Comparison of ENCODE assay signal across 10 mouse cellular contexts in the genomic region with DNA sequence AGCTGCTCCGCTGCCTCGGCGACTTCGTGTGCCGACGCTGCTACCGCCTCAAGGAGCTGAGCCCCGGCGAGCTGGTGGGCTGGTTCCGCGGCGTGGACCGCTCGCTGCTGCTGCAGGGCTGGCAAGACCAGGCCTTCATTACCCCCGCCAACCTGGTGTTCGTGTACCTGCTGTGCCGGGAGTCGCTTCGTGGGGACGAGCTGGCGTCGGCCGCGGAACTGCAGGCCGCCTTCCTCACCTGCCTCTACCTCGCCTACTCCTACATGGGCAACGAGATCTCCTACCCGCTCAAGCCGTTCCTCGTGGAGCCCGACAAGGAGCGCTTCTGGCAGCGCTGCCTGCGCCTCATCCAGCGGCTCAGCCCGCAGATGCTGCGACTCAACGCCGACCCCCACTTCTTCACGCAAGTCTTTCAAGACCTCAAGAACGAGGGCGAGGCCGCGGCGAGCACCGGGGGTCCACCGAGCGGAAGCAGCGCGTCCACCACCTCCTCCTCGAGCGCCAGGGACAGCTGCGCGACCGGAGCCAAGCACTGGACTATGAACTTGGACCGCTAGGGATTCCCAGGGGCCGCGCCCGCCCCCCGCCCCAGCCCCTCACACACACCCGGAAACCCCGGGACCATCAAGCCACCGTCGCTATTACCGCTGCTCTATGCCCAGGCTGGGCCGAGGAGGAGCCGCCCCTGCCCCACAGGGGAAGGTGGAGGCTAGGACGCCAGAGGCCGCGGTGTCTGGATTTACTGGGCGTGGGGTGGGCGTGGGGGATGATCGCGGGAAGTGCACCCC. TPM values are rescaled to one million over a fixed set of nuclear protein-coding genes. Genes with fewer than 3 reads are reported as not detected.
A peak's percentile ranks its signal among the peaks of the same experiment; 100 is the strongest.
DNase-seq lines count a peak whose midpoint lies in the region; ATAC-seq lines count a peak whose summit lies in the region.
"Had no signal": no experiment of that assay in that cellular context is flagged by ENCODE, and none has a peak within 500 bp of the region (broad histone marks: within the 10 kb centered on the region; RNA-seq: fewer than 3 reads in every experiment).

No protein-coding gene starts in this region.

- no peak for ATAC-seq in cerebellum, adult (ENCODE audit: insufficient number of reproducible peaks, low FRiP score, low TSS enrichment)
- no peak for ATAC-seq in lung, embryonic 16.5 days (ENCODE audit: low read depth)
- no peak for ATAC-seq in embryonic facial prominence, embryonic 12.5 days (ENCODE audit: insufficient number of reproducible peaks, insufficient read depth, low FRiP score, low TSS enrichment)
- no peak for ATAC-seq in neural tube, embryonic 14.5 days (ENCODE audit: low read depth)

- peaks cover 6% of the 10 kb centered on the region for H3K4me1 ChIP-seq in lung, embryonic 16.5 days (replicated peaks; ENCODE audit: control insufficient read depth, insufficient read depth, low read length)
- H3K4me1 ChIP-seq in embryonic facial prominence, embryonic 12.5 days: peaks cover 19% of the 10 kb centered on the region
- H3K4me1 ChIP-seq in neural tube, embryonic 14.5 days (ENCODE audit: control insufficient read depth, insufficient read depth, low read length): peaks cover 26% of the 10 kb centered on the region

- H3K27ac ChIP-seq in lung, embryonic 16.5 days (ENCODE audit: low read length): no peak overlapping the region
- H3K27ac ChIP-seq in embryonic facial prominence, embryonic 12.5 days: no peak overlapping the region
- H3K27ac ChIP-seq in neural tube, embryonic 14.5 days (ENCODE audit: low read depth, low read length): peak overlapping the region; percentile 85

- H3K9ac ChIP-seq in lung, embryonic 16.5 days (ENCODE audit: low read length): no peak overlapping the region
- H3K9ac ChIP-seq in embryonic facial prominence, embryonic 12.5 days: peak overlapping the region; percentile 58
- H3K9ac ChIP-seq in neural tube, embryonic 14.5 days (replicated peaks; ENCODE audit: low read depth, low read length): peak overlapping the region; percentile 93

- H3K4me3 ChIP-seq in lung, embryonic 16.5 days (ENCODE audit: low read length): peak overlapping the region; percentile 60
- H3K4me3 ChIP-seq in embryonic facial prominence, embryonic 12.5 days: peak overlapping the region; percentile 70
- peak overlapping the region; percentile 94 for H3K4me3 ChIP-seq in neural tube, embryonic 14.5 days (ENCODE audit: low read depth, low read length)
- H3K4me3 ChIP-seq: erythroblast, embryonic 14.5 days had no signal

- H3K4me2 ChIP-seq in lung, embryonic 16.5 days (ENCODE audit: low read depth, low read length): peak overlapping the region; percentile 96
- peak overlapping the region; percentile 99 for H3K4me2 ChIP-seq in embryonic facial prominence, embryonic 12.5 days (replicated peaks)
- H3K4me2 ChIP-seq in neural tube, embryonic 14.5 days (ENCODE audit: low read depth, low read length): peak overlapping the region; percentile 83

- no peaks in the 10 kb centered on the region for H3K36me3 ChIP-seq in lung, embryonic 16.5 days (ENCODE audit: control insufficient read depth, insufficient read depth, low read length)
- H3K36me3 ChIP-seq in embryonic facial prominence, embryonic 12.5 days: no peaks in the 10 kb centered on the region
- H3K36me3 ChIP-seq in neural tube, embryonic 14.5 days (ENCODE audit: control insufficient read depth, insufficient read depth, low read length): no peaks in the 10 kb centered on the region

- DNase-seq in cerebellum, adult 11 months: peak; percentile 43
- DNase-seq in lung, postnatal 4 days: no peak
- DNase-seq in kidney, postnatal 4 days: peak; percentile 12 to 28
- DNase-seq in yolk sac, embryonic 10.5 days (ENCODE audit: low spot score): no peak

- H3K9me3 ChIP-seq in lung, embryonic 16.5 days (ENCODE audit: control insufficient read depth, low read length): no peaks in the 10 kb centered on the region
- H3K9me3 ChIP-seq in embryonic facial prominence, embryonic 12.5 days: no peaks in the 10 kb centered on the region
- H3K9me3 ChIP-seq in neural tube, embryonic 14.5 days (ENCODE audit: control insufficient read depth, low read length): no peaks in the 10 kb centered on the region

- H3K27me3 ChIP-seq in lung, embryonic 16.5 days (ENCODE audit: control insufficient read depth, insufficient read depth, low read depth, low read length): peaks cover 82% of the 10 kb centered on the region
- H3K27me3 ChIP-seq in embryonic facial prominence, embryonic 12.5 days: peaks cover 92% of the 10 kb centered on the region
- H3K27me3 ChIP-seq in neural tube, embryonic 14.5 days (ENCODE audit: control insufficient read depth, insufficient read depth, low read length): peaks cover 11% of the 10 kb centered on the region; the same call in 1 of the 2 replicates

- under 1% methylated on average over 73 of the region's 74 CpGs for WGBS in lung, embryonic 16.5 days
- under 1% methylated on average over 74 of the region's 74 CpGs for WGBS in embryonic facial prominence, embryonic 12.5 days
- WGBS in neural tube, embryonic 14.5 days: under 1% methylated on average over 74 of the region's 74 CpGs

RNA-seq across cellular contexts. Expression of a gene that starts 1.1 kb away (rescaled TPM):
- not detected in 2 replicates for polyA plus RNA-seq in lung, embryonic 16.5 days (2015; fragmentation: Nextera tagmentation; extraction: Ambion mirVana)
- 0.31 and 0.47 TPM in 2 replicates for polyA plus RNA-seq in embryonic facial prominence, embryonic 12.5 days (2016; fragmentation: Nextera tagmentation; extraction: Ambion mirVana)
- polyA plus RNA-seq in neural tube, embryonic 14.5 days (2014; fragmentation: Nextera tagmentation; extraction: Ambion mirVana): 14.4 and 19.6 TPM in 2 replicates
- polyA plus RNA-seq: erythroblast, embryonic 14.5 days had no signal

RNA-seq across cellular contexts. Expression of a gene that starts 29.4 kb away (rescaled TPM):
- not detected in 2 replicates for polyA plus RNA-seq in lung, embryonic 16.5 days (2015; fragmentation: Nextera tagmentation; extraction: Ambion mirVana)
- polyA plus RNA-seq in embryonic facial prominence, embryonic 12.5 days (2016; fragmentation: Nextera tagmentation; extraction: Ambion mirVana): 0.32 and 0.56 TPM in 2 replicates
- polyA plus RNA-seq in neural tube, embryonic 14.5 days (2014; fragmentation: Nextera tagmentation; extraction: Ambion mirVana): not detected in 2 replicates
- polyA plus RNA-seq: C2C12; erythroblast, embryonic 14.5 days had no signal

RNA-seq across cellular contexts. Expression of a gene that starts 37.1 kb away (rescaled TPM):
- not detected in 2 replicates for polyA plus RNA-seq in lung, embryonic 16.5 days (2015; fragmentation: Nextera tagmentation; extraction: Ambion mirVana)
- polyA plus RNA-seq in embryonic facial prominence, embryonic 12.5 days (2016; fragmentation: Nextera tagmentation; extraction: Ambion mirVana): 8.4 and 16.1 TPM in 2 replicates
- 0.40 and 1.7 TPM in 2 replicates for polyA plus RNA-seq in neural tube, embryonic 14.5 days (2014; fragmentation: Nextera tagmentation; extraction: Ambion mirVana)
- polyA plus RNA-seq: C2C12; erythroblast, embryonic 14.5 days had no signal

Comparison
In these comparisons a context has a peak if more than half of its experiments do, and no peak if none do; other contexts are left out.
1. DNase-seq: peak in cerebellum, adult 11 months (single experiment) and kidney, postnatal 4 days (2 of 2); none in lung, postnatal 4 days (0 of 2) and yolk sac, embryonic 10.5 days (single experiment).
2. RNA of a gene that starts 1.1 kb away (polyA plus RNA-seq): 14.4 to 19.6 TPM in neural tube, embryonic 14.5 days; 0.31 to 0.47 TPM in embryonic facial prominence, embryonic 12.5 days and not detected in lung, embryonic 16.5 days; every median in the first group is over 10 times any median in the second.
3. Peak in every context shown above with its lines, with median percentiles within 50 percentile points of each other: H3K4me2 ChIP-seq and H3K4me3 ChIP-seq.